29 mouse cellular contexts compared by ENCODE assay signal in the genomic region with DNA sequence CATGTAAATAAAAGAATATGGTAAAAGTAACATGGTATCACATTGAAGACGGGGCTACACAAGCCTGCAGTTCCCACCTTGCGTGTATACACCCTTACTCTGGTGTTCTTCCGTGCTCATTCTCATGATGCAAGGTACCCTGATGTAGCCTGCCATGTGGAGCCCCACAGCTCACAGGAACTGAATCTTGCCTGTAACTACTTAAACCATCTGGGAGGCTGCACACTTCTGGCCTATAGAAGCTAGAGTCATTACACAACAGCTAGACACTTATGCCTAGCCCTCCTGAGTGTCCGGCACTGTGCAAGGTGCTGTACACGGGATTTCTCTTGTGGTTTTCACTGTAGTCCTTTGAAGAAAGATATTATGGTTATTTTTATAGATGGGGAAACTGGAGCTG.
A peak's percentile ranks its signal among the peaks of the same experiment; 100 is the strongest.
DNase-seq lines count a peak whose midpoint lies in the region; ATAC-seq and TF ChIP-seq lines count a peak whose summit lies in the region.
"Had no signal": no experiment of that assay in that cellular context is flagged by ENCODE, and none has a peak within 500 bp of the region (broad histone marks: within the 10 kb centered on the region; RNA-seq: fewer than 3 reads in every experiment).

No protein-coding gene starts in this region.

- TF ChIP-seq EP300 in stomach, postnatal 0 days (optimal IDR thresholded peaks at IDR 0.05), result no peak

- 0 out of 2 replicates have a peak overlapping the region, but pooled peaks have one; percentile 10 for H3K9ac ChIP-seq in liver, embryonic 13.5 days
- H3K9ac ChIP-seq in liver, embryonic 16.5 days (ENCODE audit: low read depth, low read length), result no peak overlapping the region
- H3K9ac ChIP-seq in stomach, postnatal 0 days (ENCODE audit: low read length), result no peak overlapping the region
- H3K9ac ChIP-seq: embryonic facial prominence, embryonic 15.5 days; forebrain, embryonic 13.5 days; heart, embryonic 15.5 days; hindbrain, embryonic 12.5 days; intestine, embryonic 15.5 days; limb, embryonic 12.5 days; midbrain, embryonic 12.5 days had no signal

- DNase-seq in liver, embryonic 13.5 days, result no peak
- DNase-seq in liver, result no peak
- DNase-seq in stomach, postnatal 0 days (ENCODE audit: low spot score), result peak; percentile 9
- no peak for DNase-seq in adrenal gland, adult 8-10 months
- DNase-seq in left cerebral cortex, postnatal 10 days (ENCODE audit: extremely low spot score in 1 of 2, low spot score in 2 of 2), result no peak
- DNase-seq: adrenal gland, postnatal 36 days; cerebellum, adult 2 months; gastrocnemius, postnatal 10 days; kidney, adult 8-10 months; kidney, postnatal 4 days; layer of hippocampus, postnatal 36 days; lung, adult 2 months; lung, postnatal 14 days; thymus, adult 18-20 months; thymus, postnatal 36 days had no signal

- H3K4me2 ChIP-seq in liver, embryonic 13.5 days, result no peak overlapping the region
- H3K4me2 ChIP-seq in liver, embryonic 16.5 days (ENCODE audit: low read depth, low read length), result no peak overlapping the region
- no peak overlapping the region for H3K4me2 ChIP-seq in stomach, postnatal 0 days (replicated peaks; ENCODE audit: low read depth)
- H3K4me2 ChIP-seq: embryonic facial prominence, embryonic 15.5 days; forebrain, embryonic 13.5 days; heart, embryonic 15.5 days; hindbrain, embryonic 12.5 days; intestine, embryonic 15.5 days; limb, embryonic 12.5 days; midbrain, embryonic 12.5 days had no signal

- H3K9me3 ChIP-seq in liver, embryonic 13.5 days (replicated peaks), result 0 out of 2 replicates have a peak, but pooled peaks cover 3% of the 10 kb centered on the region
- no peaks in the 10 kb centered on the region for H3K9me3 ChIP-seq in liver, embryonic 16.5 days (replicated peaks; ENCODE audit: control insufficient read depth, low read length)
- H3K9me3 ChIP-seq in stomach, postnatal 0 days (ENCODE audit: control insufficient read depth, low read length), result no peaks in the 10 kb centered on the region
- H3K9me3 ChIP-seq: embryonic facial prominence, embryonic 15.5 days; forebrain, embryonic 13.5 days; heart, embryonic 15.5 days; hindbrain, embryonic 12.5 days; intestine, embryonic 15.5 days; limb, embryonic 12.5 days; midbrain, embryonic 12.5 days had no signal

- WGBS in liver, embryonic 13.5 days (ENCODE audit: insufficient replicate concordance), result 80% methylated on average over 5 of the region's 5 CpGs
- 77% methylated on average over 5 of the region's 5 CpGs for WGBS in liver, embryonic 16.5 days (ENCODE audit: insufficient replicate concordance)
- 85% methylated on average over 5 of the region's 5 CpGs for WGBS in stomach, postnatal 0 days

- H3K36me3 ChIP-seq in liver, embryonic 13.5 days, result no peaks in the 10 kb centered on the region
- no peaks in the 10 kb centered on the region for H3K36me3 ChIP-seq in liver, embryonic 16.5 days (ENCODE audit: control insufficient read depth, insufficient read depth)
- H3K36me3 ChIP-seq in stomach, postnatal 0 days (ENCODE audit: control insufficient read depth, insufficient read depth, low read length), result no peaks in the 10 kb centered on the region
- H3K36me3 ChIP-seq: embryonic facial prominence, embryonic 10.5 days; embryonic facial prominence, embryonic 15.5 days; heart, embryonic 15.5 days; hindbrain, embryonic 12.5 days; intestine, embryonic 15.5 days; limb, embryonic 12.5 days; midbrain, embryonic 12.5 days had no signal

- no peak for ATAC-seq in liver, embryonic 13.5 days (ENCODE audit: low read depth)
- peak; percentile 95 for ATAC-seq in granulocyte monocyte progenitor cell, adult 5-6 weeks (replicated peaks; ENCODE audit: poor library complexity, severe bottlenecking)
- no peak for ATAC-seq in liver, embryonic 16.5 days (ENCODE audit: low read depth)
- no peak for ATAC-seq in stomach, postnatal 0 days (ENCODE audit: low FRiP score, low TSS enrichment)
- ATAC-seq: CD4-positive, CD25-positive, alpha-beta regulatory T cell, adult 4 months; forebrain, embryonic 13.5 days; hindbrain, postnatal 0 days; intestine, embryonic 15.5 days had no signal

- TF ChIP-seq CTCF in stomach, postnatal 0 days (IDR thresholded peaks at IDR 0.05; ENCODE audit: low read depth), result no peak

- H3K4me3 ChIP-seq in liver, embryonic 13.5 days (replicated peaks), result no peak overlapping the region
- H3K4me3 ChIP-seq in liver, embryonic 16.5 days (ENCODE audit: low read depth, low read length), result no peak overlapping the region
- no peak overlapping the region for H3K4me3 ChIP-seq in stomach, postnatal 0 days (ENCODE audit: low read depth, low read length)
- H3K4me3 ChIP-seq: embryonic facial prominence, embryonic 10.5 days; embryonic facial prominence, embryonic 15.5 days; forebrain, embryonic 13.5 days; heart, embryonic 15.5 days; hindbrain, embryonic 12.5 days; intestine, embryonic 15.5 days; limb, embryonic 12.5 days; megakaryocyte, embryonic 14.5 days; midbrain, embryonic 12.5 days had no signal

- intact Hi-C loops in left cerebral cortex, postnatal 10 days (cut with DNase I), result no loop called here

- H3K27me3 ChIP-seq in liver, embryonic 13.5 days, result no peaks in the 10 kb centered on the region
- H3K27me3 ChIP-seq in liver, embryonic 16.5 days (ENCODE audit: control insufficient read depth, insufficient read depth, low read depth, low read length), result no peaks in the 10 kb centered on the region
- H3K27me3 ChIP-seq in stomach, postnatal 0 days (ENCODE audit: control insufficient read depth, insufficient read depth, low read length), result no peaks in the 10 kb centered on the region
- H3K27me3 ChIP-seq: embryonic facial prominence, embryonic 15.5 days; forebrain, embryonic 13.5 days; heart, embryonic 15.5 days; hindbrain, embryonic 12.5 days; intestine, embryonic 15.5 days; megakaryocyte, embryonic 14.5 days; midbrain, embryonic 12.5 days had no signal

- peaks cover 58% of the 10 kb centered on the region for H3K4me1 ChIP-seq in liver, embryonic 13.5 days (replicated peaks)
- H3K4me1 ChIP-seq in liver, embryonic 16.5 days (ENCODE audit: control insufficient read depth, low read depth, low read length), result peaks cover 44% of the 10 kb centered on the region
- no peaks in the 10 kb centered on the region for H3K4me1 ChIP-seq in stomach, postnatal 0 days (replicated peaks; ENCODE audit: control insufficient read depth, insufficient read depth)
- H3K4me1 ChIP-seq: megakaryocyte, embryonic 14.5 days had no signal

- H3K27ac ChIP-seq in liver, embryonic 13.5 days, result peak overlapping the region; percentile 54
- H3K27ac ChIP-seq in liver, embryonic 16.5 days (ENCODE audit: low read length), result peak overlapping the region; percentile 46; the same call in 1 of the 2 replicates
- H3K27ac ChIP-seq in stomach, postnatal 0 days (replicated peaks), result no peak overlapping the region
- H3K27ac ChIP-seq: embryonic facial prominence, embryonic 10.5 days; embryonic facial prominence, embryonic 15.5 days; forebrain, embryonic 13.5 days; heart, embryonic 15.5 days; hindbrain, embryonic 12.5 days; hindbrain, postnatal 0 days; intestine, embryonic 15.5 days; kidney, postnatal 0 days; limb, embryonic 12.5 days; midbrain, embryonic 12.5 days had no signal
